In genomic region chr5:125733806-125734205, GRCm38 (mm10) we compare ENCODE assay signal across 20 mouse cellular contexts.
A peak's percentile ranks its signal among the peaks of the same experiment; 100 is the strongest.
DNase-seq lines count a peak whose midpoint lies in the region; ATAC-seq and TF ChIP-seq lines count a peak whose summit lies in the region.
"Had no signal": no experiment of that assay in that cellular context is flagged by ENCODE, and none has a peak within 500 bp of the region (broad histone marks: within the 10 kb centered on the region; RNA-seq: fewer than 3 reads in every experiment).

No protein-coding gene starts in this region.

- no peak for ATAC-seq in megakaryocyte progenitor cell, adult 5-6 weeks (replicated peaks; ENCODE audit: poor library complexity)
- ATAC-seq: CD4-positive, CD25-positive, alpha-beta regulatory T cell, adult 4 months; midbrain, embryonic 16.5 days had no signal

- 82% methylated on average over 1 of the region's 1 CpGs for WGBS in thymus, adult 2 months

- H3K27ac ChIP-seq in left cerebral cortex, adult 2 months: no peak overlapping the region
- no peak overlapping the region for H3K27ac ChIP-seq in thymus, adult 2 months (ENCODE audit: control insufficient read depth, insufficient read depth, low read length)
- H3K27ac ChIP-seq: forebrain, embryonic 12.5 days; hindbrain, embryonic 15.5 days; limb, embryonic 15.5 days; stomach, embryonic 15.5 days had no signal

- no peak for DNase-seq in left cerebral cortex, adult 2 months (ENCODE audit: extremely low spot score in 1 of 2, low spot score in 2 of 2)
- no peak for DNase-seq in left cerebral cortex, adult 9 months (ENCODE audit: low spot score in 2 of 2)
- DNase-seq in thymus, postnatal 4 days: peak; percentile 12
- DNase-seq in thymus, adult 2 months: no peak
- DNase-seq in R1 (ENCODE audit: low read depth, low spot score): peak; percentile 52
- no peak for DNase-seq in retina, postnatal 1 day
- DNase-seq: cerebellum, adult 9-11 months; kidney, adult 18-20 months; kidney, postnatal 14 days; right cerebral cortex, adult 18-20 months; spleen, adult 18-20 months; thymus, postnatal 36 days had no signal

- no peaks in the 10 kb centered on the region for H3K27me3 ChIP-seq in thymus, adult 2 months (ENCODE audit: control insufficient read depth, insufficient read depth, low read length)
- H3K27me3 ChIP-seq: forebrain, embryonic 12.5 days; hindbrain, embryonic 15.5 days; limb, embryonic 15.5 days; megakaryocyte, embryonic 14.5 days; stomach, embryonic 15.5 days had no signal

- no peak for TF ChIP-seq POLR2A in thymus, adult 2 months (IDR thresholded peaks at IDR 0.05; ENCODE audit: control insufficient read depth, extremely low read depth, insufficient read depth, low read length, poor library complexity)

- no peak overlapping the region for H3K4me3 ChIP-seq in left cerebral cortex, adult 2 months
- H3K4me3 ChIP-seq in thymus, adult 2 months (ENCODE audit: control insufficient read depth, insufficient read depth, low read length): no peak overlapping the region
- H3K4me3 ChIP-seq: forebrain, embryonic 12.5 days; hindbrain, embryonic 15.5 days; limb, embryonic 15.5 days; megakaryocyte, embryonic 14.5 days; stomach, embryonic 15.5 days had no signal

- TF ChIP-seq CTCF in left cerebral cortex, adult 2 months (IDR thresholded peaks at IDR 0.05): peak; percentile 49
- no peak for TF ChIP-seq CTCF in thymus, adult 2 months (IDR thresholded peaks at IDR 0.05; ENCODE audit: borderline replicate concordance, control insufficient read depth, extremely low read depth, insufficient read depth, low read length, poor library complexity)

- intact Hi-C loops in left cerebral cortex, adult 2 months (cut with DNase I): no loop called here

- no peaks in the 10 kb centered on the region for H3K36me3 ChIP-seq in thymus, adult 2 months (ENCODE audit: control insufficient read depth, insufficient read depth, low read length)
- H3K36me3 ChIP-seq: forebrain, embryonic 12.5 days; hindbrain, embryonic 15.5 days; limb, embryonic 15.5 days; stomach, embryonic 15.5 days had no signal

- no peaks in the 10 kb centered on the region for H3K4me1 ChIP-seq in thymus, adult 2 months (replicated peaks; ENCODE audit: control insufficient read depth, insufficient read depth, low read length)
- H3K4me1 ChIP-seq: forebrain, embryonic 12.5 days; hindbrain, embryonic 15.5 days; limb, embryonic 15.5 days; megakaryocyte, embryonic 14.5 days; stomach, embryonic 15.5 days had no signal

Comparison
In these comparisons a context has a peak if more than half of its experiments do, and no peak if none do; other contexts are left out.
1. DNase-seq: peak in thymus, postnatal 4 days (single experiment) and R1 (single experiment); none in left cerebral cortex, adult 2 months (0 of 2), left cerebral cortex, adult 9 months (0 of 2), thymus, adult 2 months (single experiment) and retina, postnatal 1 day (single experiment).